Mouse (Mus musculus) urinary bladder, postnatal 36 days (tissue): ENCODE data around the gene Zfp146.
"Not testable (repeated sequence)": the region's sequence is repeated elsewhere in the genome, so short reads cannot be mapped to it uniquely, and the experiment has no call there.

Experiments used
- DNase-seq, 2 experiments: peaks; one replicate each; pipeline ENCODE4 v3.0.0; 2022; ENCODE audit warnings: low spot score in 2 of 2, mixed read lengths in 1 of 2

The Zfp146 gene

DNA sequence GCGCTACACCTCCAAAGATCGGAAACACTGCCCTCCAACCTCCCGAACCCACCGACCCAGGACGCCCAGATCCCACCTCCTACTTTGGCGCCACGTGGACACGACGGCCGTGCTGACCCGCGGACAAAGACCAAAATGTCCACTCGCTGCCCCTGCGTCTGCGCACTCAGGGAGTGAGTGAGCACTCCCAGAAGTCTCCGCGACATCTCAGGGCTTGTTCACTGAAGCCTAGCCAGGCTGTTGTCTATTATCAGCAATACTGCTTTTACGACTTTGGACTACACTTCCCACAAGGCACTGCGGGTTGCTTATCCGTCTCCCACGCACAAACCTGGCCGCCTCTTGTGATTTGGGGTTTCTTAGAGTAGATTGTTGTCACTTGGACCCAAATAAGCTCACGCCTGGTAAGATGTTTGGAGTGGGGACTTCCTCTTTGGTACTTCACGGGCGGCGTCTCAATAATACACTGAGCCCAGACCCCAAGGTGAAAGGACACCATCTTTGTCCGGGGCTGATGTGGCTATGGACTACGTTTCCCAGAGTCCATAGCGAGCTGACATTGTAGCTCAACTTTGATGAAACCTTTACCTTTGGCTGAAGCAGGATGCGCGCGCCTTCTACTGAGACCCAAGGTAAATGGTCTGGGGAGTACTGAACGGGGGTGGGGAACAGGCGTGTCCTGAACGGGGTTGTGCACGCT, at the start of gene Zfp146:
TSS of gene Zfp146 (minus strand) at position 168 of the 700 bp plus-strand sequence.
- peak; percentile 90 for DNase-seq

DNA sequence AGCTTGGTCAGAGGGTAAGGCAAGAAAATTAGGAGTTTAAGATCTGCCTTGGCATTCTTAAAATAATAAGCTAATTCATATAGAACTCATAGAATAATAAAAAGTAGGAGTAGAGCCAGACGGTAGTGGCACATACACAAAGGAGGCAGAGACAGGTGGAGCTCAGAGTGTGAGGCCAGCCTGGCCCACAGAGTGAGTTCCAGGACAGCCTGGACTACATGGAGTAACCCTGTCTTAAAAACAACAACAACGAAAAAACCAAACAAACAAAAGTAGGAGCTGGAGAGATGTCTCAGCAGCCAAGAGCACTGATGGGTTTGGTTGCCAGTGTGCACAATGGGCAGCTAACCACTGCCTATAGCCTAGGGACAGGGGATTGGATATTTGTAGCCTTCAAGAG, 47.7 kb upstream of the Zfp146 start:
- DNase-seq: no peak

DNA sequence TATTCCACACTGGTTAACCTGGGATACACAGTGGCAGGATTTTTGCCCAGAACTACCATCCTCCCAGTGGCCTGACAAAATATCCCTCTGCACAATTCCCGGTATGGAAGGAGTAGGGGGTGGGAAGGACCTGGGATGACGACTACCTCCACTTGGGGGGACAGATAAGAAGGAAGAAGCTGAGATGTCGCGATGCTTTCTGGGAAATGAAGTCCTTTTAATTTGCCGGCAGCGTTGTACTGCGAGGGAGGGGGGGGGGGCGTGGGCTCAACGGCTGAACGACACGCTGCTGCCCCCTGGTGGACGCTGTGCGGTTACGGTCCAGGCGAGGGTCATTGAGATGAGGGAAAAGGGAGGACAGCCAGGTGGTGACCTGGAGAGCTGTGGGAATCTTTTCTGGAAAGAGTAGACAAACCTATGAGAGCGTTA, 47.2 kb upstream of the Zfp146 start:
- DNase-seq: peak; percentile 53 to 63

DNA sequence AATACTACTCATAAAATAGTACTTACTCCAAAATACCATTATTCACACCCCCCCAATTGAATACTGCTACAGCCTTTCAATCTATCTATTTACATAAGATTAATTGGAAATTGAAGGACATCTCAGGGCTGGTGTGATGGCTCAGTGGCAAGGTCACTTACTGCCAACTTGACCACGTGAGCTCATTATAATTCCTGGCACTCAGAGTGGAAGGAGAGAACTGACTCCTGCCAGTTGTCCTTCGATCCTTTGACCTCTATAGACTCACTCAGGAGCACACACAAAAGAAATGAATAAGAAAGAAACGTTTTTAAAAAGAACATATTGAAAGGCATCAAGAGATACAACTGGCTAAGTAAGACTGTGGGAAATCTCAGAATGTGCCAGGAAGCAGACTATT, 46.3 kb upstream of the Zfp146 start:
- DNase-seq: no peak

DNA sequence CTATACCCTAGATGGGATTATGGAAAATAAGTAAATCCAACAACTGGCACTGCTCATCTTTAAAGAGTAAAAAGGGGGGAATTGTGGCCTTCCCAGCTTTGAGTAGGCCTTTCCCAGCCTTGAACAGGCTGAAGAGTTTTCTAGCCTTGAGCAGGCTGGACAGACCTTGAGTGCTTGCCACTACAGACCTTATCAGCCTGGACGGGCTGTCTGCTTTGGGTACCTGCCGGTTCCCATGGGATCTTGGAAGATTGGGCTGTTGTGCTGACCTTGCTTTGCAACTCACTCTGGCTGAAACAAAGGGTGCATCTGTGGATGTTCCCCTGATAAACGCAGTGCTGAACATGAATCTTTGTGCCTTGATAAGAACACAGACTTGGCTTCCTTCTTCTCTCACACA, 44.3 kb upstream of the Zfp146 start:
- DNase-seq: no peak

DNA sequence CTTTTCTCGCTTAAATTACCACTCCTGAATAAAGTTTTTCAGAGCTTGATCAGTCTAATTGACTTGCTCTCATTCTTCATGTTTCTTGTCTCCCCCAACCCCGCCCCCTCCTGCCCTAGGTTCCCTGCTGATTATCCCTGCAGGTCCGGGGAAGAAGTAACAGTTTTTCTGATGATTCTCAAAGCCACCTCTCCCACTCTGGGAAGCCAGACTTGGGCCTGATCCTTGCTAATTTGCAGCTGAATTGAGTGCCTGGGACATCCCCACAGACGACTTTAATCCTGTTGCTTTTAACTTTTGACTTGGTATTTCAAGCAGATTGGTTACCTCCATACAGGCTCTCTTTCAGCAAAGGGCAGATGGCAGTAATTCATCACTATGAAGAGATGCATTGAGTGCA, 41.5 kb upstream of the Zfp146 start:
- DNase-seq: no peak

DNA sequence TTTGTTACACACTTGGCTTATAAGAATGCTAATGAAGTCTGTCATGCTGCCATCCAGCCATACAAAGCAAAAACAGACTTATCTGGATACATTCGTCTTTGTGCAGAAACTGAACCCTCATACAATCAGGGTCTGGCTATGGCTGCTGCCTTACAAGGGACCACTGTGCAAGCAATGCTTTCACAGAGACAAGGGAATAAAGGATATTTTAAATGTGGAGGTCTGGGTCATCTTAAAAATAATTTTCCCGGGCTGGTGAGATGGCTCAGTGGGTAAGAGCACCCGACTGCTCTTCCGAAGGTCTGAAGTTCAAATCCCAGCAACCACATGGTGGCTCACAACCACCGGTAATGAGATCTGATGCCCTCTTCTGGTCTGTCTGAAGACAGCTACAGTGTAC, 36.8 kb upstream of the Zfp146 start:
- DNase-seq: not testable (repeated sequence)

DNA sequence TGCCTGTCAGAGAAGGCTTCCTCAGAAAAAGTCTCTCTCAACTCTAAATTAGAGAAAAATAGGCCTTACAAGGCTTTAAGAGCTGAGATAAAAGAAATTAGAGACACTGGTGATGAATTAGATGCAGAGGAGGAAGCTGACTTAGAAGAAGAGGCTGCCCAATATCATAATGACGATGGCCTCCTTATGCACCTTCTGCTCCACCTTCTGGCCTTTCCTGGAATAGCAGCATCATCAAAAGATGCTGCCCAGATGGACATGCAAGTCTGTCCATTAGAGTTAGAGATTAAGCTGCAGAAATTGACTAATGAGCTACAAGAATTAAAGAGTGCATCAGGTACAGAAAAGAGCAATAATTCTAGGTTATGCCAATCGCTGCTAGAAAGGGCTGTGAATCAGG, 35.8 kb upstream of the Zfp146 start:
- DNase-seq: peak in 1 of 2 experiments; percentile 59

DNA sequence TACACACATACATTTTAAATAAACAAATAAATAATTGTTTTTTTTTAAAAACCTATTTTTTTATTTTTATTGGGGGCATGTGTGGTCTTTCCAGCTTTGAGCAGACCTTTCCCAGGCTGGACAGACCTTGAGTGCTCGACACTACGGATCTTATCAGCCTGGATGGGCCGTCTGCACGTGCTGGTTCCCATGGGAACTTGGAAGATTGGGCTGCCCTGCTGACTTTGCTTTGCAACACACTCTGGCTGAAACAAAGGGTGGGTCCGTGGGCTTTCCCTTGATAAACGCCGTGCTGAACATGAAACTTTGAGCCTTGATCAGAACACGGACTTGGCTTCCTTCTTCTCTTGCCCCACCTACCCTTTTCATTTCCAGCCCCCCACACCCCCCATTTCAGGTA, 34.8 kb upstream of the Zfp146 start:
- DNase-seq: peak in 1 of 2 experiments; percentile 34

DNA sequence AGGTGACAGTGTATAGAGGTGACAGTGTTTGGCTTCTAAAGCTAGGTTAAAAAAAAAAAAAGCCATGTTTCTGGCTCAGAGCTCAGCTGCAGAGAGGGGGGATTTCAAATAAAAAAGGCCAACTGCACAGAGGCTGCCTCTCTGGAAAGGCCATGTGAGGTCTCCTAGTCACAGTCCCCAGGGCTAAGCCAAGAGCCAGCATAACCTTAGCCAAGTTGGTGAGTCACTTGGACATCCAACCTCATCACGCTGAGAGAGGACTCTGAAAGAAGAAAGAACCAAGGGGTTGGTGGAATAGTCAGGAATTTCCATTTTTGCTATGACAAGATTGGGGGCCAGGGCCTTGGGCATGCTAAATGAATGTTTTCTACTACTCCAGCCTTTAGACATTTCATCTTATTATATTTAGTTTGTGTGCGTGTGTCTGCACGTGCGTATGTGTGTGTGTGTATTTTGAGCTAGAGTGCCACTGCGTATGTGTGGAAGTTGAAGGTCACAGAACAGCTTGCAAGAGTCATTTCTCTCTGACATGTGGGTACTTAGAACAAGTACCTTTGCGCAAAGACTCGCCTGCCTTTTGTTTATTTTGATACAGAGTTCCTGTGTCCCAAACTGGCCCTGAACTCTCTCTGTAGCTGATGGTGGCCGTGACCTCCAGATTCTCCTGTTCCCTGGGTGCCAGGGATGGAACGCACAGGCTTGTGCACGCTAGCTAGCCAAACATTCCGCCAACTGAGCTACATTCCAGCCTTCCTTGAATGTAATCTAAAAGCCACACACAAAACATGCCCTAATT, 33.5 kb upstream of the Zfp146 start:
- DNase-seq: peak in 1 of 2 experiments; percentile 54

DNA sequence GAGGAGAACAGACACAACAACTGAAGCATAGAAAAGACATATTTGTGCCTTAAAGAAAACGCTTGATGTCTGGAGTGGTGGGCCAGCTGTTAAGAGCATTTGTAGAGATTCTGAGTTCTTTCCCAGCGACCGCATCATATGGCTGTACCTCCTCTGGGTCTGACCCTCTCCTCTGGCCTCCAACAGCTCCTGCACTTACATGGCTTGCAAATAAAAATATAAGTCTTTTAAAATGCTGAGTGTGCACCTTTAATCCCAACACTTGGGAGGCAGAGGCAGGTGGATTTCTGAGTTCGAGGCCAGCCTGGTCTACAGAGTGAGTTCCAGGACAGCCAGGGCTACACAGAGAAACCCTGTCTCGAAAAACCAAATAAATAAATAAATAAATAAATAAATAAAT, 31.1 kb upstream of the Zfp146 start:
- not testable (repeated sequence) for DNase-seq

DNA sequence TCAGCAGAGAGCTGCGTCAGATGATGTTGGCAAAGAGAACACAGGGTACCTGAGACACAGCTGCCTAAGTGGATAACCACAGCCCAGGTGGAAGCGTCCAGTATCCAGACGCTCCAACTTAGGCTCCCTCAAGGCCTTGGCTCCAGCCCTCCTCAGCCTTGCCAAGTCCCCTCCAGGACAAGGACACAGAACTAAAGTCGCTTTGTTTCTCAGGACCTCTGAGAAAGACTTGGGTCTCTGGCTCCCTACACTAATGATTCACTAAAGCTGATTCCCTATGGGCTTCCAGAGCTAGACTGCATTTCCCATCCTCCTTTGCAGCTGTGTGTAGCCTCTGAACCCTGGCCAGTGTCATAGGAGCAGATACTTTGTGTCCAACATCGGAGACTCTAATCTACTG, 30.6 kb upstream of the Zfp146 start:
- no peak for DNase-seq

DNA sequence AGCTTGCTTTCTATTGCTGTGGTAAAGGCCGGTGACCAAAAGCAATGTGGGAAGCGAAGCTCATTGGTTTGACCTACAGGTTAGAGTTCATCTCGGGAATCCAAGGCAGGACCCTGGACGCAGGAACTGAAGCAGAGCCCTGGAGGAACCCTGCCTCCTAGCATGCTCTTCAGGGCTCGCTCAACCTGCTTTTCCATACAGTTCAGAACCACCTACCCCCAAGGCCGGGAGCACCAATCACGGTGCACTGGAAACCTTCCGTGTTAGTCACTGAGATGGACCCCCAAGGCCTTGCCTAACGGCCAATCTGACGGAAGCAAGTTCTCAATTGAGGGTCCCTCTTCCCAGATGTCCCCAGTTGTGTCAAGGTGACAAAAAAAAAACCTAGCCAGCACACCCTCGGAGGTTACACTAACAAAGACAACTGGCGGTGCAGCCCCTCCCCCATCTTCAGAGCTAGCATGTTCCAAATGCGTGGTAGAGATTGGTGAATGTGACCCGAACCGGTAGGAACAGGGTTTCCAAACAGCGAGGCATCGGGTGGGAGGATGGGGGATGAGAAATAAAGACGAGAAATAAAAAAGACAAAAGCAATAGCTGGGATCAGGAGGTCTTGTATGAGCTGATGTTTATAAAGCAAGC, 30.1 kb upstream of the Zfp146 start:
- no peak for DNase-seq

DNA sequence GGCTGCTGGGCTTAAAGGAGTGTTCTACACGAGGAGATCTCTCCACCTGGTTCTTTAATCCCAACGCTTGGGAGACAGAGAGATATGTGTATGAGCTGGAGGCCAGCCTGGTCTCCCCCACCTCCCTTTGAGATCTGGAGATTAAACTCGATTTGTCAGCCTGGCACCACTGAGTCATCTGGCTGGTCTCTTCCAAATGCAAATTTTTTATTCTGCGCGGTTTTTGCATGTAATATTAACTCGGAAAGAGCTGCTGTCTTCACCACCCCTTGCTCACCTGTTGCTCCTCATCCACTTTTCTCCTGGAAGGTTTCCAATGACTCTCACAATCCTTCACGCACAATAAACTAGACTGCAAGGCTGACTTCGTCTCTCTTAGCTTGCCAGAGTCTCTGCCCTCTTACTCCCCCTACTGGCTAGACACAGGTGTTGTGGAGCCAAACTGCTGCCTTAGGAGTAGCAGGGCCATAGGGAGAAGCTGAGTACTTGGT, 29.0 kb upstream of the Zfp146 start, which contains the start of gene Capns1:
TSS of gene Capns1 (minus strand) at position 331 of the 491 bp plus-strand sequence.
- DNase-seq: peak in 1 of 2 experiments; percentile 55

DNA sequence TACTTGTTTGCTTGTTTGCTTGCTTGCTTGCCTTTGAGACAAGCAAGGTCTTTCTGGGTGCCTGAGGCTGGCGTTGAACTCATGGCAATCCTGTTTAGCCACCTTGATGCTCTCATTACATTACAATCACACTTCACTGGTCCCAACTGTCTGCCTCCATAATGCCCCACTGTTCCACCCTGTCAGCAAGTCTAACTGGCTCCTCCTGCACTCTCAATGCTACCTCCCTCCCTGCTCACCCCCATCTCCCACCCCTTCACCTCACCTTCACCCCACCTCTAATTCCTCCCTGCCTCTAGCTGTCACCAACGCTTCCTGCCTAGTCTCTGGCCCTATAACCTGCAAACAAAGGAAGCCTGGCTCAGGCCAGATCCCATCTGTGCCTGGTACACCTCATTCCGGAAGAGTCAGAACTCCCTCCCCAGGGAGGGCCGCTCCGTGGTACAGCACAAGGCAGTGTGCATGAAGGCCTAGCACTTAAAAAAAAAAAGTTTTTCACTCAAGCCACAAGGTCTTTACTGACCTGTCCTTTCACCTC, 28.1 kb upstream of the Zfp146 start:
- no peak for DNase-seq

DNA sequence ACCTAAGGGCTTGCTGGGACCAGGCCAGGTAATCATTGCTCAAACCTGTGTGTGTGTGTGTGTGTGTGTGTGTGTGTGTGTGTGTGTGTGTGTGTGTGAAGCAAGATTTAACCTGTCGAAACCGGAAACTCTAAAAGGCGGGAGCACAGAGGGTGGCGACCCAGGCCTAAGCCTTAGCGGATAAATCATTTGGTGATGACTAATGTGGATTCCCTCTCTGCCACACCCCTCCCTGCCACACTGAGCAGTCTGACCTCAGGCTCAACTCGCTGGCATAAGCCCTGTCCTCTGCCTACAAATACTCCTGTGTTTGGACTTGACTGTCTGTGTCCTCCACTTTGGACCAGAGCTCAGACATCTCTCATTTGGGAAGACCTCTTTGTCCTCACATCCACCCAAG, 26.6 kb upstream of the Zfp146 start:
- DNase-seq: peak; percentile 57 to 60

DNA sequence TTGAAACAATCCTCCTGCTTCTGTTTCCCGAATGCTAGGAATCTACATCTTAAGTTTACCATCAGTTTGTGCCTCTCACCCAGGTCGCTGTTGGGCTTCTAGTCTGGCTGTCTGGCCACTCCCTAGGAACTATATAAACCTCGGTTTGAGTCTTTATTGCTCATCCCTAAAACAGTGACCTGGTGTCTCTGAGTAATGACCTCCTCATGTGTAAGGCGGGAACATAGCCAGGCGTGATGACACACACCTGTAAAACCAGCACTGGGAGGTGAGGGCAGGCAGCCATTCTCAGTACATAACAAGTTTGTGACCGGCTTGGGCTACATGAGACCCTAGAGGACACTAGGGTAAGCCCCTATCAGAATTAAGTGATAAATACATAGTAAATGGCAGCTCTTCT, 25.9 kb upstream of the Zfp146 start:
- no peak for DNase-seq

DNA sequence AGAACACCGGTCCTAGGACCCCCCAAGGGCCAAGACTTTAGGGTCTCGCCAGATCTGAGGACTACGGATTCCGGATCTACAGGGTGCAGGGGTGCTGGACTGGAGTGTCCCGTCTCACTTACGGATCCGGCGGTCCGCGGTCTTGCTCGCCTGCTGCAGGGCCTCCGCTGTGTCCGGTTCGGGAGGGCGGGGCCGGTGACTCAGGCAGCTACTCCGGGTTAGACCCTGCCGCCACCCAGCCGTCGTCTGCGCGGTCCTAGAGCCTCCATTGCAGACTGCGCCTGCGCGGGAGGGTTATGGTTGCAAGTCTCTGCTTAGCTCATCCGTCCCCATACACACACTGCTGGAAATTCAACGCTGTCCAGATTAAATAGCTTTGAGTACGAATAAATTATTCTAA, 25.3 kb upstream of the Zfp146 start:
- DNase-seq: peak; percentile 88 to 96

DNA sequence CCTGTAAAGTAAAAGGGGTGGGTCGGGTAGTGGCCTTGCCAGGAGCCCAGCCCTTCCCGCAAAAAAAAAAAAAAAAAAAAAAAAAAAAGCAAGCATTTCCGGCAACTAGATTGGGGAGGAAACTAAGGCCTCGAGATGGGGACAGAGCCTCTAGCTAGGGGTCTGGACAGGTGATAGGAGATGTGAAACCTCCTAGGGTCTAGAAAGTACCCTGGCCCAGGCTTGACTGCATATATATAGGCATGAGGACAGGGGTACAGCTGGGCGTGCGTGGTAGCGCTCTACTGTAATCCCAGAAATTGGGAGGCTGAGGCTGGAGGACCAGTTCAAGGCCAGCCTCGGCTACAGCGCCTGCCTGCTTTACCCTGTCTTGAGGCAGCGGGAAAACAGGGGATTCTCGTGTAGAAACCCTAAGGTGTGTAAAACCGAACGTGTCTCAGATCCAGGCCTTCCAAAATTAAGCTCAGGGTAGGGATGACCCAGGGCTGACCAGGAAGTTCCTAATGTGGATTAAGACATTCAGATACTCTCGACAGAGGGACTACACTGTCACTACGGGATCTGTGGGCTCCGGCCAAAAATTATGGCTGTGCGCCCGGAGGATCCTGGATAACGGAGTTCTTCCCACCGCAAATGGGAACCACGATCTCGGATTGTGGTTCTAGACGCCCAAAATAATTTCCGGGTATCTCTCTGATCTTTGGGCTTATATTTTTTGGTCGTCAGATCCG, 24.7 kb upstream of the Zfp146 start:
- peak in 1 of 2 experiments; percentile 30 for DNase-seq

DNA sequence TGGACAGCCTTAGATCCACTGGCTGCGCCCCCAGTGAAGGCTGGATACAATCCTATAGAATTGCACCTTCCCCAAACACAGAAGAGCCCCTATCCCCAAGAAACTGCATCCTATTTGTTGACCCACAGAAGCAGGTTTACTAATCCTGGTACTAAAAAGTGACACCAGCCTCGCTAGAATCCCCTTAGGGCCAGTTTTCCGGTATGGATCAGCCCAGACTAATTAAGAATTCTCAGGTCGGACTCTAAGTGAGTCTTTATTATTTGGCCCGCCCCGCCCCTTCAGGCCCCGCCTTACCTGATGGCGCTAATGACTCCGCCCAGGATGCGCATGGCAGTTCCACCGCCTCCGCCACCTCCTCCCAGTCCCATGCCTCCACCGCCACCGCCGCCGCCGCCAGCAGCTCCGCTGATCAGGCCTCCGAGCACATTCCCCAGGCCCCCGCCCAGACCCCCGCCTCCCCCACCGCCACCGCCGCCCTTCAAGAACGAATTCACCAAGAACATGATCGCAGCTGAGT, 24.1 kb upstream of the Zfp146 start:
- peak; percentile 78 to 84 for DNase-seq

DNA sequence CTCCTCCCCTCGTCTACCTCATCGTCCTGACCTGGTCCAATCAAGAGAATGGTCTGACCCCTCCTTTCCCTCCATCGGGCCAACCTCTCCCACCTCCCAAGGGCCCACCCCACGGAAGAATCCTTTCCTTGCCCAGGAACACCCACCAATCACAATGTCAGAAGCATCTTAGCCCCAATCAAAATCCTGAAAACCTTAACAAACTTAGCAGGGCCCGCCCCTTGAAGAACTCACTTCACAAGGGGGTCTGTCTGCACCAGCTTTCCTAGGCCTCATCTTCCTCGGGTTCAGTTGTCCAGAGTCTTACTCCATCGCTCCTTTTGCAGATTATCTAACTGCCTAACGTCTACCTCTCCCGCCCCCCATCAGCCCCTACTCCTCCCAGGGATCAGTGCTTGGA, 23.5 kb upstream of the Zfp146 start:
- no peak for DNase-seq
